ENCODE assay signal across 17 mouse cellular contexts in the genomic region with DNA sequence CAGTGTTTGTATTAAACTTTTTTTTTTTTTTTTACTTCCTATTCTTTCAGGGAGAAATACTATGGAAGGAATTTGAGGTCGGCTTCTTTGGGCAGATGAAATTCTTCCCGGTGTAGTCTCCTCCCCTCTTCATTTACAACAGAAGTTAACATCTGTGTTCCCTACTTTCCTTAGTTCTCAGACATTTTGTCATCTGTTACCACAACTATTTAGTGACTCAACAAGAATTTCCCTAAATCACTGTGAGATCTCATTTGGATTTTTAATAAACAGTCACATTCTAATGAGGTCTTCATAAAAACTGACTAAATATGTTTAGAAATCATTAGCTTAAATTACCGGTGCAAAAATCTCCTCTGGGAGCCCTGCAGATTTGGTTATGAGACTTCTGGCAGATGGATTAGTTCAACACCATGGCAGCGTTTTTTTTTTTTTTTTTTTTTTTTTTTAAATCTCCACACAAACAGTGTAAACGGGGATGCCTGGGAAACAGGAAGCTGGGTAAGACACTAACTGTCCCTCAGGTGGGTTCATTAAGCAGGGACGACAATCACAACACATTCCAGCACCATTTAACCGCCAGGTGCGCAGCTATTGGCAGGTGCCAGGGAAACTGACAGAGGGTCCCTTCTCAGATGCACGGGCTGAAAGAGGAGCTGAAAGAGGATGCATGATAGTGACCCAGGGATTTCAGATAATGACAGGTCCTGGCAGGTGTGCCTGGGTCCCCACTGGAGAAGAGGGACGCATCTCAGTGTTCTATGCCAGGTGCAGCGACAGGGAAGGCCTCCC.
DNase-seq lines count a peak whose midpoint lies in the region; ATAC-seq and TF ChIP-seq lines count a peak whose summit lies in the region.
"Had no signal": no experiment of that assay in that cellular context is flagged by ENCODE, and none has a peak within 500 bp of the region (broad histone marks: within the 10 kb centered on the region; RNA-seq: fewer than 3 reads in every experiment).

No protein-coding gene starts in this region.

- H3K9ac ChIP-seq in heart, adult 2 months (ENCODE audit: low read depth, low read length) = no peak overlapping the region
- H3K9ac ChIP-seq in ES-Bruce4 (ENCODE audit: low read depth, poor library complexity, severe bottlenecking) = no peak overlapping the region
- H3K9ac ChIP-seq in hindbrain, embryonic 14.5 days = no peak overlapping the region
- no peak overlapping the region for H3K9ac ChIP-seq in kidney, embryonic 15.5 days
- no peak overlapping the region for H3K9ac ChIP-seq in liver, embryonic 11.5 days (ENCODE audit: low read depth, low read length)
- H3K9ac ChIP-seq: embryonic facial prominence, embryonic 15.5 days; heart, embryonic 13.5 days; liver, embryonic 13.5 days had no signal

- H3K27me3 ChIP-seq in heart, adult 2 months (ENCODE audit: control insufficient read depth, insufficient read depth, low read length) = no peaks in the 10 kb centered on the region
- H3K27me3 ChIP-seq in ES-Bruce4 (ENCODE audit: control insufficient read depth, insufficient read depth, low read length, poor library complexity, severe bottlenecking) = no peaks in the 10 kb centered on the region
- no peaks in the 10 kb centered on the region for H3K27me3 ChIP-seq in hindbrain, embryonic 14.5 days (ENCODE audit: control insufficient read depth, insufficient read depth, low read length)
- no peaks in the 10 kb centered on the region for H3K27me3 ChIP-seq in kidney, embryonic 15.5 days
- no peaks in the 10 kb centered on the region for H3K27me3 ChIP-seq in liver, embryonic 11.5 days (replicated peaks; ENCODE audit: control insufficient read depth, insufficient read depth, low read length)
- H3K27me3 ChIP-seq: embryonic facial prominence, embryonic 15.5 days; heart, embryonic 13.5 days; liver, embryonic 13.5 days had no signal

- TF ChIP-seq CTCF in heart, adult 2 months (IDR thresholded peaks at IDR 0.05) = no peak
- no peak for TF ChIP-seq CTCF in ES-Bruce4 (IDR thresholded peaks at IDR 0.05; ENCODE audit: low read depth, low read length)

- ATAC-seq in hindbrain, embryonic 14.5 days (ENCODE audit: low FRiP score) = peak; percentile 56
- no peak for ATAC-seq in kidney, embryonic 15.5 days (replicated peaks; ENCODE audit: low FRiP score)
- no peak for ATAC-seq in liver, embryonic 11.5 days (replicated peaks; ENCODE audit: low FRiP score)
- ATAC-seq: CD4-positive, CD25-positive, alpha-beta regulatory T cell, adult 4 months had no signal

- H3K79me2 ChIP-seq in heart, adult 2 months (replicated peaks; ENCODE audit: control insufficient read depth, insufficient read depth, low read length) = no peaks in the 10 kb centered on the region

- H3K4me3 ChIP-seq in heart, adult 2 months = no peak overlapping the region
- H3K4me3 ChIP-seq in ES-Bruce4 (ENCODE audit: low read depth, low read length) = peak overlapping the region; percentile 6; the same call in 1 of the 2 replicates
- no peak overlapping the region for H3K4me3 ChIP-seq in hindbrain, embryonic 14.5 days (replicated peaks; ENCODE audit: low read length)
- H3K4me3 ChIP-seq in kidney, embryonic 15.5 days (replicated peaks) = no peak overlapping the region
- H3K4me3 ChIP-seq in liver, embryonic 11.5 days (ENCODE audit: low read depth, low read length) = no peak overlapping the region
- H3K4me3 ChIP-seq: embryonic facial prominence, embryonic 15.5 days; heart, embryonic 13.5 days; limb, embryonic 10.5 days; liver, embryonic 13.5 days had no signal

- H3K27ac ChIP-seq in heart, adult 2 months = peak overlapping the region; percentile 15; the same call in 1 of the 2 replicates
- H3K27ac ChIP-seq in ES-Bruce4 (ENCODE audit: insufficient read depth, low read length) = no peak overlapping the region
- H3K27ac ChIP-seq in hindbrain, embryonic 14.5 days = no peak overlapping the region
- no peak overlapping the region for H3K27ac ChIP-seq in kidney, embryonic 15.5 days
- H3K27ac ChIP-seq in liver, embryonic 11.5 days (ENCODE audit: low read depth, low read length) = no peak overlapping the region
- H3K27ac ChIP-seq: embryonic facial prominence, embryonic 15.5 days; heart, embryonic 13.5 days; limb, embryonic 10.5 days; liver, embryonic 13.5 days had no signal

- H3K4me2 ChIP-seq in hindbrain, embryonic 14.5 days (replicated peaks) = peak overlapping the region; percentile 15; the same call in 1 of the 2 replicates
- H3K4me2 ChIP-seq in kidney, embryonic 15.5 days = no peak overlapping the region
- H3K4me2 ChIP-seq in liver, embryonic 11.5 days = no peak overlapping the region
- H3K4me2 ChIP-seq: embryonic facial prominence, embryonic 15.5 days; heart, embryonic 13.5 days; liver, embryonic 13.5 days had no signal

- TF ChIP-seq POLR2A in heart, adult 2 months (IDR thresholded peaks at IDR 0.05; ENCODE audit: insufficient read depth, low read depth, low read length) = no peak
- no peak for TF ChIP-seq POLR2A in ES-Bruce4 (IDR thresholded peaks at IDR 0.05; ENCODE audit: insufficient read depth, low read length)

- H3K36me3 ChIP-seq in heart, adult 2 months (ENCODE audit: control insufficient read depth, insufficient read depth, low read length) = no peaks in the 10 kb centered on the region; the same call in 1 of the 2 replicates
- no peaks in the 10 kb centered on the region for H3K36me3 ChIP-seq in ES-Bruce4 (ENCODE audit: control insufficient read depth, insufficient read depth, low read length, poor library complexity, severe bottlenecking)
- no peaks in the 10 kb centered on the region for H3K36me3 ChIP-seq in hindbrain, embryonic 14.5 days (replicated peaks; ENCODE audit: control insufficient read depth, insufficient read depth)
- H3K36me3 ChIP-seq in kidney, embryonic 15.5 days = no peaks in the 10 kb centered on the region
- H3K36me3 ChIP-seq in liver, embryonic 11.5 days (ENCODE audit: control insufficient read depth, insufficient read depth, low read length) = no peaks in the 10 kb centered on the region
- H3K36me3 ChIP-seq: embryonic facial prominence, embryonic 15.5 days; heart, embryonic 13.5 days; limb, embryonic 10.5 days; liver, embryonic 13.5 days had no signal

- no peak for DNase-seq in heart, adult 2 months
- no peak for DNase-seq in heart, adult 18-20 months
- DNase-seq in 3134 (ENCODE audit: extremely low read depth, insufficient read length, low spot score) = peak; percentile 38
- no peak for DNase-seq in hindbrain, embryonic 14.5 days (ENCODE audit: low spot score)
- no peak for DNase-seq in left cerebral cortex, postnatal 14 days (ENCODE audit: low spot score in 2 of 2)
- DNase-seq in liver, embryonic 11.5 days (ENCODE audit: low spot score) = no peak
- DNase-seq: cerebellum, adult 11 months; cerebellum, postnatal 25 days; heart, postnatal 4 days; liver, embryonic 13.5 days; thymus, adult 2 months had no signal

- no peak for TF ChIP-seq EP300 in heart, adult 2 months (IDR thresholded peaks at IDR 0.05; ENCODE audit: insufficient read depth, low read depth, low read length)
- TF ChIP-seq EP300 in ES-Bruce4 (IDR thresholded peaks at IDR 0.05; ENCODE audit: insufficient read depth, low read depth, low read length) = no peak

- intact Hi-C loops in heart, adult 2 months (cut with DNase I) = no loop called here
- intact Hi-C loops in left cerebral cortex, postnatal 14 days (cut with DNase I) = no loop called here

- no peaks in the 10 kb centered on the region for H3K4me1 ChIP-seq in heart, adult 2 months (ENCODE audit: control insufficient read depth, insufficient read depth, low read length)
- no peaks in the 10 kb centered on the region for H3K4me1 ChIP-seq in ES-Bruce4 (ENCODE audit: control insufficient read depth, insufficient read depth, low read length)
- peaks cover 7% of the 10 kb centered on the region; the same call in 1 of the 2 replicates for H3K4me1 ChIP-seq in hindbrain, embryonic 14.5 days (replicated peaks; ENCODE audit: control insufficient read depth, insufficient read depth, low read length)
- H3K4me1 ChIP-seq in kidney, embryonic 15.5 days = peaks cover 8% of the 10 kb centered on the region
- no peaks in the 10 kb centered on the region for H3K4me1 ChIP-seq in liver, embryonic 11.5 days (replicated peaks; ENCODE audit: control insufficient read depth, insufficient read depth, low read length)
- H3K4me1 ChIP-seq: heart, embryonic 13.5 days; liver, embryonic 13.5 days had no signal

- WGBS in heart, adult 2 months = 62% methylated on average over 11 of the region's 11 CpGs
- WGBS in hindbrain, embryonic 14.5 days = 38% methylated on average over 11 of the region's 11 CpGs
- WGBS in kidney, embryonic 15.5 days = 47% methylated on average over 11 of the region's 11 CpGs
- WGBS in liver, embryonic 11.5 days = 61% methylated on average over 11 of the region's 11 CpGs

- no peaks in the 10 kb centered on the region for H3K9me3 ChIP-seq in ES-Bruce4 (replicated peaks; ENCODE audit: control insufficient read depth, insufficient read depth, low read length, poor library complexity, severe bottlenecking)
- H3K9me3 ChIP-seq in hindbrain, embryonic 14.5 days (ENCODE audit: control insufficient read depth, low read length) = no peaks in the 10 kb centered on the region
- H3K9me3 ChIP-seq in kidney, embryonic 15.5 days (replicated peaks) = no peaks in the 10 kb centered on the region
- H3K9me3 ChIP-seq in liver, embryonic 11.5 days (ENCODE audit: control insufficient read depth, low read length) = no peaks in the 10 kb centered on the region
- H3K9me3 ChIP-seq: embryonic facial prominence, embryonic 15.5 days; heart, embryonic 13.5 days; limb, embryonic 10.5 days; liver, embryonic 13.5 days had no signal
